Mouse (Mus musculus) CD4-positive helper T cell, adult 2 months (primary cell): ENCODE results near the gene Tuba1b.
"Not testable (repeated sequence)": the region's sequence is repeated elsewhere in the genome, so short reads cannot be mapped to it uniquely, and the experiment has no call there.

Experiments
- DNase-seq: peaks from one replicate; pipeline ENCODE4 v3.0.0-alpha.2; 2012; ENCODE audit warnings: low read depth, missing footprints, low spot score

Gene Tuba1b

GRCm38 (mm10) chr15:98954425-98955253 is 20.3 kb upstream of the Tuba1b start:
- DNase-seq = no peak

- DNase-seq = peak; percentile 98
These were observed 19.3 kb upstream of the Tuba1b start, which contains the start of the genes Gm49450 and Tuba1a for GRCm38 (mm10) chr15:98953401-98954356. Gene Gm49450 (minus strand): TSS chr15:98953551. Gene Tuba1a (minus strand): TSS chr15:98953703.

- DNase-seq = no peak
These were observed 18.5 kb upstream of the Tuba1b start for GRCm38 (mm10) chr15:98952751-98953400.

- no peak for DNase-seq
These were observed 17.7 kb upstream of the Tuba1b start for GRCm38 (mm10) chr15:98952063-98952455.

GRCm38 (mm10) chr15:98951122-98952062 is 17.0 kb upstream of the Tuba1b start:
- not testable (repeated sequence) for DNase-seq

GRCm38 (mm10) chr15:98949607-98949892 is 15.2 kb upstream of the Tuba1b start:
- DNase-seq = no peak

- DNase-seq = no peak
These were observed 14.7 kb upstream of the Tuba1b start for GRCm38 (mm10) chr15:98948857-98949606.

- DNase-seq = no peak
These were observed 14.0 kb upstream of the Tuba1b start for GRCm38 (mm10) chr15:98948382-98948781.

- DNase-seq = no peak
These were observed 13.5 kb upstream of the Tuba1b start for GRCm38 (mm10) chr15:98947884-98948283.

GRCm38 (mm10) chr15:98943133-98943532 is 8.8 kb upstream of the Tuba1b start:
- no peak for DNase-seq

GRCm38 (mm10) chr15:98942081-98942480 is 7.7 kb upstream of the Tuba1b start:
- no peak for DNase-seq

- no peak for DNase-seq
These were observed 7.2 kb upstream of the Tuba1b start for GRCm38 (mm10) chr15:98941539-98941938.

- no peak for DNase-seq
These were observed 6.5 kb upstream of the Tuba1b start for GRCm38 (mm10) chr15:98940816-98941215.

- peak; percentile 97 for DNase-seq
These were observed 540 bp downstream of the Tuba1b start for GRCm38 (mm10) chr15:98933833-98934216.

- DNase-seq = not testable (repeated sequence)
These were observed 1.2 kb downstream of the Tuba1b start for GRCm38 (mm10) chr15:98933004-98933671.

- no peak for DNase-seq
These were observed 3.4 kb downstream of the Tuba1b start for GRCm38 (mm10) chr15:98930998-98931397.

GRCm38 (mm10) chr15:98930017-98930734 is 4.2 kb downstream of the Tuba1b start:
- no peak for DNase-seq

GRCm38 (mm10) chr15:98928598-98929240 is 5.6 kb downstream of the Tuba1b start:
- peak; percentile 55 for DNase-seq
